Mouse (Mus musculus): ENCODE measurements around the gene Inca1. TPM values are rescaled to one million over a fixed set of nuclear protein-coding genes. Genes with fewer than 3 reads are reported as not detected.

Inca1 gene
- total and polyA plus RNA-seq, 3 experiments = 0.35 to 2.2 TPM; not detected in 1

GRCm38 (mm10) chr11:70654198-70654922, 45.6 kb downstream of the Inca1 start, which contains the start of gene Pfn1 (continued):
- TF ChIP-seq HCFC1 (IDR thresholded peaks at IDR 0.05; ENCODE audit: low read depth, low read length) (peak; percentile 74), SIN3A (IDR thresholded peaks at IDR 0.05; ENCODE audit: low read length) (peak; percentile 82), KAT2A (conservative IDR thresholded peaks at IDR 0.05; ENCODE audit: low read depth, low read length) (no peak), ELF1 (IDR thresholded peaks at IDR 0.05; ENCODE audit: low read depth, low read length) (peak; percentile 87), NRF1 (IDR thresholded peaks at IDR 0.05; ENCODE audit: insufficient read depth, low read depth, low read length, poor library complexity, severe bottlenecking) (no peak), MAFK (IDR thresholded peaks at IDR 0.05; ENCODE audit: borderline replicate concordance, low read depth, low read length) (no peak; the same call in 1 of the 2 replicates), ZC3H11A (IDR thresholded peaks at IDR 0.05; ENCODE audit: low read depth, low read length) (no peak), TCF12 (IDR thresholded peaks at IDR 0.05; ENCODE audit: low read depth, low read length) (peak; percentile 75), MYC (IDR thresholded peaks at IDR 0.05; ENCODE audit: low read depth, low read length) (no peak; the same call in 1 of the 2 replicates)

GRCm38 (mm10) chr11:70653345-70654197, 46.4 kb downstream of the Inca1 start:
- Histone ChIP-seq H3K9ac (ENCODE audit: control insufficient read depth, low read depth, low read length, poor library complexity, severe bottlenecking) (peak overlapping the region; percentile 99), H3K27me3 (ENCODE audit: control insufficient read depth in 1 of 2, insufficient read depth in 2 of 2, low read length in 2 of 2) (no peaks in the 10 kb centered on the region), H3K79me2 (ENCODE audit: control insufficient read depth, insufficient read depth, low read length, poor library complexity) (peaks cover 67% of the 10 kb centered on the region), H3K4me1 (ENCODE audit: control insufficient read depth in 1 of 2, insufficient read depth in 2 of 2, low read length in 2 of 2) (peaks cover 13 to 54% of the 10 kb centered on the region in 2 experiments), H3K9me3 (replicated peaks; ENCODE audit: insufficient read depth, low read length) (no peaks in the 10 kb centered on the region), H3K27ac (ENCODE audit: control insufficient read depth, low read depth, low read length) (peak overlapping the region; percentile 97), H3K4me3 (ENCODE audit: control insufficient read depth in 1 of 2, insufficient read depth in 1 of 2, low read depth in 2 of 2, low read length in 2 of 2) (peak overlapping the region; percentile 96 to 98), H3K36me3 (ENCODE audit: control insufficient read depth in 1 of 2, insufficient read depth in 2 of 2, low read length in 2 of 2) (peaks cover 17 to 51% of the 10 kb centered on the region in 2 experiments)
- peak; percentile 84 for DNase-seq (ENCODE audit: low read depth, low spot score)
- TF ChIP-seq SMC3 (IDR thresholded peaks at IDR 0.05; ENCODE audit: low read depth, low read length) = no peak
- TF ChIP-seq MEF2A (IDR thresholded peaks at IDR 0.05; ENCODE audit: extremely low read depth, insufficient replicate concordance, low read depth, low read length, poor library complexity, severe bottlenecking) = 0 out of 2 replicates have a peak, but pooled peaks have one; percentile 25
- no peak; the same call in 1 of the 2 replicates for TF ChIP-seq ZMIZ1 (IDR thresholded peaks at IDR 0.05; ENCODE audit: low read depth, low read length)
- TF ChIP-seq UBTF (IDR thresholded peaks at IDR 0.05; ENCODE audit: borderline replicate concordance, insufficient read depth, low read depth, low read length) = 0 out of 2 replicates have a peak, but pooled peaks have one; percentile 56
- no peak for TF ChIP-seq MAFK (IDR thresholded peaks at IDR 0.05; ENCODE audit: borderline replicate concordance, low read depth, low read length)
- no peak for TF ChIP-seq RAD21 (IDR thresholded peaks at IDR 0.05; ENCODE audit: low read depth, low read length)
- TF ChIP-seq NRF1 (IDR thresholded peaks at IDR 0.05; ENCODE audit: insufficient read depth, low read depth, low read length, poor library complexity, severe bottlenecking) = no peak
- peak; percentile 14 for TF ChIP-seq TBP (IDR thresholded peaks at IDR 0.05; ENCODE audit: low read depth, low read length)
- no peak for TF ChIP-seq MYB (IDR thresholded peaks at IDR 0.05; ENCODE audit: low read depth, low read length)
- no peak for TF ChIP-seq CHD2 (IDR thresholded peaks at IDR 0.05; ENCODE audit: low read length)
- TF ChIP-seq POLR2AphosphoS5 (IDR thresholded peaks at IDR 0.05; ENCODE audit: borderline replicate concordance, low read depth, low read length) = no peak; the same call in 1 of the 2 replicates
- no peak for TF ChIP-seq E2F4 (IDR thresholded peaks at IDR 0.05; ENCODE audit: borderline replicate concordance, low read depth, low read length)
- no peak for TF ChIP-seq CTCF (IDR thresholded peaks at IDR 0.05 in 2 of 3, conservative IDR thresholded peaks at IDR 0.05 in 1 of 3; ENCODE audit: control insufficient read depth in 1 of 3, insufficient read depth in 1 of 3, low read depth in 2 of 3, low read length in 3 of 3, poor library complexity in 1 of 3, severe bottlenecking in 1 of 3)
- TF ChIP-seq ELF1 (IDR thresholded peaks at IDR 0.05; ENCODE audit: low read depth, low read length) = peak; percentile 84
- TF ChIP-seq POLR2A (IDR thresholded peaks at IDR 0.05; ENCODE audit: control insufficient read depth in 1 of 2, insufficient read depth in 1 of 2, low read depth in 1 of 2, low read length in 2 of 2, poor library complexity in 1 of 2) = peak in 1 of 2 experiments; percentile 41; a peak in 3 of 4 replicates
- TF ChIP-seq CHD1 (IDR thresholded peaks at IDR 0.05; ENCODE audit: low read depth, low read length) = no peak; the same call in 1 of the 2 replicates
- no peak for TF ChIP-seq ZKSCAN1 (IDR thresholded peaks at IDR 0.05; ENCODE audit: low read depth, low read length)
- TF ChIP-seq NELFE (IDR thresholded peaks at IDR 0.05; ENCODE audit: low read depth, low read length) = no peak; the same call in 1 of the 2 replicates
- no peak for TF ChIP-seq ZC3H11A (IDR thresholded peaks at IDR 0.05; ENCODE audit: low read depth, low read length)
- no peak for TF ChIP-seq GATA1 (IDR thresholded peaks at IDR 0.05; ENCODE audit: low read depth, low read length)
- TF ChIP-seq MAZ (IDR thresholded peaks at IDR 0.05; ENCODE audit: low read depth, low read length) = peak; percentile 76; the same call in 1 of the 2 replicates
- TF ChIP-seq USF1 (IDR thresholded peaks at IDR 0.05; ENCODE audit: low read depth, low read length) = 0 out of 2 replicates have a peak, but pooled peaks have one; percentile 13
- no peak for TF ChIP-seq USF2 (IDR thresholded peaks at IDR 0.05; ENCODE audit: borderline replicate concordance in 1 of 2, insufficient read depth in 1 of 2, low read depth in 1 of 2, low read length in 2 of 2)
- no peak for TF ChIP-seq KAT2A (conservative IDR thresholded peaks at IDR 0.05; ENCODE audit: low read depth, low read length)
- no peak for TF ChIP-seq MYC (IDR thresholded peaks at IDR 0.05; ENCODE audit: low read depth, low read length)
- peak; percentile 36; the same call in 1 of the 2 replicates for TF ChIP-seq HCFC1 (IDR thresholded peaks at IDR 0.05; ENCODE audit: low read depth, low read length)

Data from MEL (cell line).